Mouse (Mus musculus): ENCODE data around the gene Lhfpl2.

GRCm38 (mm10) chr13:94177148-94177547, 119.6 kb downstream of the Lhfpl2 start:
- TF ChIP-seq CTCF (IDR thresholded peaks at IDR 0.05; ENCODE audit: control insufficient read depth, insufficient read depth, low read length) (peak; percentile 66), POLR2A (IDR thresholded peaks at IDR 0.05; ENCODE audit: borderline replicate concordance, control insufficient read depth, low read depth, low read length) (no peak)
